Mouse (Mus musculus): ENCODE results near the gene Akap6. TPM values are rescaled to one million over a fixed set of nuclear protein-coding genes. Genes with fewer than 3 reads are reported as not detected.

Gene Akap6
- polyA plus RNA-seq, 2 experiments from 2014 or later = 0.22 TPM; not detected in 1

DNA sequence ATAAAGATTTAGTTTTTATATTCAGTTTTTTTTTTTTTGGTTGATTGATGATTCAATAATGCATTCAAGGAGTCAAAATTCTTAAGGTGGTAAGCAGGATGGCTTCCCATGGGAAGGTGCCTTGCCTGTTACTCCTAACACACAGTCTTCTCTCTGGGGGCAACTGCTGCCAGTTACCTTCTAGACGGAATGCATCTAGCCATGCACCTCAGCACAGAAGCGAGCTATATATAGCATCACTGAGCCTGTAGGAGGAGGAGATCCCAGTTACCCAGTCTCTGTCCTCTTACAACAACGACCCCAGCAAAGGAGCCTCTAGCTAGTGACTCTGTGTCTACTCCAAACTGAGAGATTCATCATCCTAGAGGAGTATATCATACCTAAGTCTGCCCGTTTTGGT is 150.1 kb downstream of the Akap6 start:
- ATAC-seq = no peak

DNA sequence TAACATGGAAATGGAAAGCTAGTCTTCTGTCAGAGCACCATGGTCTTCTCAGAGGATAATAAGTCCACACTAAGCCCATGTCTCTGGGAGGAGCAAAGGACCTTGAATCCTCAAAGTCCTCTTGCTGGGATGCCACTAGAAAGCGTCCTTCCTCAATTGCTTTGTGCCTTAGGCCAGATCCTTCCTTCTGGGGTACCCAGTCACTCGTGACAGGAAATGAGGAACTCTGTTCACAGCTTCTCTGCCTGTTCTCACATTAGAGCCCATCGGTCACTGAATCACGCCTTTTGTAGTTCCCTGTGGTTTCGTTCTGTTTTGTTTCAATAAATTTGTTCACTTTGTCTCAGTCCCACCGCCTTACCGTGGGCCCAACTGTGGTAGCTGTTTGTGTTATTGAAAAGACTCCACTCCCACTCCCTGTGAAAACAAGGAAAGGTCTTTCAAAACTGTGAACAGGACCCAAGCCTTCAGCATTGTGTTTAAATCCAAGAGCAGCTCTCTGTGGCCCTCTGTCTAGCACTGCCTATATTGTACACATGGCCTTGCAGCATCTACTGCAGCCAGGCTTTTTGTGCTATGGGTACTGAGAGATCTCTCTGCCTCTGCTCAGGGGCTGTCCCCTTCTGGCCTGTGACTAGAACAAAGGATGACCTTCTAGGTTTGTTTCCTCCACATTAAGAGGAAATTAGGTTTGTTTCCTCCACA is 151.3 kb downstream of the Akap6 start:
- no peak for ATAC-seq

DNA sequence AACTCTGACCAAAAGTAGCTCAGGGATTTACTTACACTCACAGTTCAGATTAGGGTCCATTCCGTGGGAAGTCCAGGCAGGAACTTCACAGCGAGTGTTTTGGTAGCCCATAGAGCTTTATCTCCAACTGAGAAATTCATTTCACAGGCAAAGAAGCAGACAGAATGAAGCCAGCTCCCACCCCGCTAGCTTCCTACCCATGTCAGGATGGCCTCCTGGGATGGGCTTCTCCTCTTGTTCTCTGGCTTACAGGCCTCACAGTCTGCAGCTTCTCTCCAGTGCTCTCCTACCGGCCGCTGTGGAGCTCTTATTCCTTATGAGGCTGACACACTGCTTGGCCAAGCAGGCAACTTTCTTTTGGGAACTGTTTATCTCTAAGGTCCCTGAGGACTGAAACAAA is 152.0 kb downstream of the Akap6 start:
- no peak for ATAC-seq

DNA sequence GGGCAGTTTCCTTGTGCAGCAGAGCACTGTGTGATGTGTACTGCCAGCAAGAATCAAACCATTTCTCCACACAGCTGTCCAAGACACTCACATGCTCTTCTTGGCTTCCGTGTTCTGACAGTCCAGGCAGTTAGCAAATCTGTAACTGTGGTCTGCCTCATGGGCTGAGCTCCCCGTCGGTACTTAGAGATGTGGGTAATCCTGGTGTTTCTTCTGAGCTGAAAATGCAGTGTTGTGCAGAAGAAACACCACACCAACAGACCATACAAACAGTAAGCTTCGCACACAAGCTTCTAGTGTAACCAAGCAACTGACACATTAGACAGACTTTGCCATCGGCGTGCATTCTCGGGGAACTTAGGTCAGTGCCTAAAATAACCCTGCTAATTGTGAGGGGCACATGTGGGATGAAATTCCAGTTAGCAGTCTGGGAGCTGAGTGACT is 155.1 kb downstream of the Akap6 start:
- no peak for ATAC-seq

DNA sequence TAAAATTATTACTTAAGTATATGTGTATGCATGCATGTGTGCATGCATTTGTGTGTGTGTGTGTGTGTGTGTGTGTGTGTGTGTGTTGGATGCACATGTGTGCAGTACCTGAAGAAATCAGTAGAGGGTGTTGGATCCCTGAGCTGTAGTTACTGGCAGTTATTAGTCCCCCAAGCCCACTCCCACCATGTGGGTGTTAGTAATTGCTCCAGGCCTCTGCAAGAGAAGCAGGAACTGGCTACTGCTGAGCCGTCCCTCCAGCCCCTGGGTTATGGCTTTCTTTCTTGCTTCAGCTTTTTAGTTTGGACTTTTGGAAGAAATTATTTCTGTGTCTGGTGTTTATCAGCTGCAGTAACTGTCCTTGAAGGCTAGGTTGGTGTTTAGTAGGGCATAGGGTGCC is 156.9 kb downstream of the Akap6 start:
- no peak for ATAC-seq

DNA sequence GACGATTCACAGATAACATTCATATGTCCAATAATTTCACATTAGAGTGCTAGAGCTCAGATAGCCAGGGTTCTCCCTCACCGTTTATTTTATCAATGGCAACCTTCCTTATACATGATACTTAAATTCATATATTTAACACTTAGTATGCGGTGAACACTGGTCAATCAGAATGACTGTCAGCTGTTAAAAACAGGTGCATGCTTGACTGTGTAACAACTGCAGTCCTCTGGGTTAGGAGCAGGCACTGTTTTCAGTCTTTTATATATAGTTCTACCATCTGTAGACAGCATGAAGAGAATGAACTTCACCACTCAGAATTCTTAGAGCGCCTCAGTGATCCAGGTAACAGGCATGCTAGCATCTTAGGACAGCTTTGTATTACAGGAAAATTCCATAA is 158.1 kb downstream of the Akap6 start:
- no peak for ATAC-seq

DNA sequence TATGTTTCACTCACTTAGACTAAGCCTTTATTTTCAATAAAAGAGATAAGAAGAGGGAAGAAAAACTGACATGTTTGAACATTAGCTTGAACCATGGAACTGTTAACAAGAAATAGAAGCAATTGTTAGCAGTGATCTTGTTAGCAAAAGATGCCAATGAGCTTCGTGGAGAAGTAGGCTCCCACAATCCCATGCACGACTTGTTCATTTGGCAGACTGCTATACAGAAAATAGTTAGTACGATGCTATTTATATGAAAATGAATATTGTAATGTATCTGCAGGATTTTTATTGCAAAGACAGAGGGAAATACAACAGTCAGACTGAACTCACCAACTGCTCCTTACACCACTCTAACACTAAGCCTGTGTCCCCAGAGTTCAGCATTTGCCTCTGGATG is 162.7 kb downstream of the Akap6 start:
- no peak for ATAC-seq

DNA sequence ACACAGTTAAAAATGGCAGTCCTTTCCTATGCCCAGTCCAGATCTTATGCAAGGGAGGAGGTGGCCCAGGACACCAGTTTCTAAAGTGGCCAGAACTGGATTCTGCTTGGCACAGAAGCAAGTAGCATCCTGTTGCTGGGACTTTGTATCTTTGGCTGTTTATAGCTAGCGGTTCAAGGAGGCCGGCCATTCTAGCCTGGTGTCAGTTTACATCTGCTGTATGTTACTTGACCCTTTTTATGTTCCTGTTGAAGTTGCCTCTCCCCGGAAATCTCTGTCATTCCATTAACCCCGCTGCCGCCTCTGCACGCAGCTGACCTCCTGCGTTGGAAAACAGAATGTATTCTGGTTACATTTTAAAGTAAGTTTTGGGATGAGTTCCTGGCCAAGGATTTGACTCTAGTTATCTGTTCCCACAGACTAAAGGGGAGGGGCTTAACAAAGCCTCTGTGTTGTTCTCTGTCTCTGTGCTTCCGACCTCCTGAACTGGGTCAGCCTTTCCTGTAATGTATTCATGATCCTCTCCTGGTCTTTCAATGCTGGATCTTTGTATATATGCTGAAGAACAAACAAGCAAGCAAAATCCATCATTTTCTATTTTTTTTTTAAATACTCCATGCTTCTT is 168.9 kb downstream of the Akap6 start:
- ATAC-seq = no peak

DNA sequence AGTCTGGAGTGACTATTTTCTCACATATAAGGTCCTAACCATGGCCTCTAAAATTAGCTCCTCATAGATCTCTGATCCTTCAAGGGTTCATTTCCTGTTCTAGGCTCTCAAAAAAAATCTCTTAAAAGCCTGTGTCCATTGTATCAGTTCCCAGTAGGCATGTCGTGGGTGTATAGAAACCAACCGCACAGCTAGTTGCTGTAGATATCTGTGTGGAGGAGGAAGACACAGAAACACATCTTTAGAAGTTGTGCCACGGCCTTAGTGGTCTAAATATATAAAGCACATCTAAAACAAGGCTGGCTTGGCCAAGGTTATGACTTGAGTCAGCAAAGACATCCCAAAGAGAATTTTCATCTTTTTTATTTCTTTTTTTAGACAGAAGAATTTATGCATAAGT is 172.4 kb downstream of the Akap6 start:
- ATAC-seq = no peak

DNA sequence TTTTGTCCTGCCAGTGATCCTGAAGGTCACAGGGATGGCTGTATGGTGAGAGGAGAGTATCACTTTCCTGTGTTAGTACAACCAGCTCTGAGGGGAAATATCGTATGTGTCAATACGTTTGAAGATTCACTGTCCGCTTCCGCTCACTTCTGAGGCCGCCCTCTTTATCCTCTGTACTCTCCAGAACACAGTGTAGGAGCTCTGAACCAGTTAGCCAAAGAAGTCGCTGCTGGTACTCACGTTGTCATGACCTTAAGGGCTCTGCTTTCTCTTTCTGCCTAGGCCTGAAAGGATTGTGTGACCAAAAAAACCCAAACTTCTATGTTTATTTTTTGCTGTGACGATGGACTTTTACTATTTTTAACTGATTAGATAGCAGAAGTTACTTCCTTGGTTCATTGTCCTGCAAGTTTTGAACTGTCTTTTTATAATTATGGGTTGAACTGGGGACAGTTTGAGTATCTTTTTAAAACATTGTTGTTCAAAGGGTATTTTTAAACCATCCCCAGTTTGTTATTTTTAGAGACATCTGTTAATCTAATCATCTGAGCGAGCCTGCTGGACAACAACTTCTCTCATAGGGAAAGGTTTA is 175.2 kb downstream of the Akap6 start:
- no peak for ATAC-seq

DNA sequence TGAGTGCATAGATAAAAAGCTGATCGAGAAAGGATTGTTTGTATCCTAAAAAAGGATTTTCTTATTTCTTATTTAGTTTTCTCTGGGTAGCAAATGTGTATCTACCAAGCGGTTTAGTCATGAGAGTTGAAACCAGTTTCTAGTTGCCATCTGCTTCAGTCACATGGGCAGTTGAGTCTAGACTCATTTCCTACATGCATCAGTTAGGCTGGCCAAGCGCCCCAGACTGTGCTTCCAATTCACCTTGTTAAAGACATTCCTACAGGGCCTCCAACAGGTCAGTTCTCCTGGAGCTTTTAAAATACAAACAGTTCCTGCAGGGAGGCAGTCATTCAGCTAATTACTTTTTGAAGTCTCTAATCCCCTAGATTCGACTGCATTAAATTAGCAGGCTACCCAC is 176.9 kb downstream of the Akap6 start:
- ATAC-seq = no peak

DNA sequence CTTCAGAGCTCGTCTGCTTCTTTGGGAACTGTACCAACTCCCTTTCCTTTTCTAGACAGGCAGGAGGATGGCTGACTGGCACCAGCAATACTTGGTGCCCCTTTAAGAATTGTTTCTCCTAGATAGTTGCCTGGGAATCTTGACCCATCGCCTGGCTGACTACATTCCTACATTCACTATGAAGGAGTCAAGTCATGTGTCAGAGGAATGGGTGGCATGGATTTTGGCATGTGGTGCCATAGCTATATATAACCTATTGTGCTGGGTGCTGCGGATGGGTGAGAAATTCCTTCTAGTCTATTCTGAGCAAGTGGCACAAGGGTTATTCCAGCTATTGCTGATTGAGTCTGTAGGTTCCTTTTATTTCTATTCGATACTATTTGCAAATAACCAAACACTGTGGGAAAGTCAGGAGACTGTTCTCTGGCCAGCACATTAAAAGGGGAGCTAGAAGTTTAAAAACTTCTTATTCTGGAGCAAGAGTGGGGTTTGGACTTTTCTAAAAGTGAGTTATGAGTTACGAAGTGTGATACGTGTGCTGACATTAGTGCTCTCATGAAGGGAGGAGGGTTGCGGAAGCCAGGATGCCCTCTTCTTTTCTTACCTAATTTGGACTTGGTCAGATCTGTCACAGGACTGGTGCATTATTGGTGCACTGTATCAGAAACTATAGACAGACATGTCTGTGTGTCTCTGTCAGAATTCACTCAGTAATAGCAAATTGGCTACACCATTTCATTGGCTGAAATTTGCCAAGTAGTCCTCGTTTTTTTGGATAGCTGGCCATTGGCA is 178.0 kb downstream of the Akap6 start:
- no peak for ATAC-seq

DNA sequence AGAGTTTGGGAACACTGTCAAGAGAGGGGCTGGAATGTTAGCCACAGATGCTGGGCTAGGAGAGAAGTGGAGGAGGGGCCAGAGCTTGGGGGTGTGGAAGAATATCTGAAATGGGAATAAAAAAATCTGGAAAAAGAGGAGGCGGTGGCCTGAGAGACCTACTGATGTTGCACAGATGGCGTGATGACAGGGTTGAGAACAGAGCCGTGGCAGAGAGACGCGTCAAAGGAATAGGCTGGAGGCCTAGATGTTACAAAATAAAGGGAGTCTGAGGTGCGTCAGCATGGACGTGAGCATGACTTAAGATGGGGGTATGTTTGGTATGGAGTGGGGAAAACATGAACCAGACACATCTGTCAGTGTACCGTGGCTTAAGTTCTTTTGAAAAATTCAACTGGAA is 180.1 kb downstream of the Akap6 start:
- no peak for ATAC-seq

DNA sequence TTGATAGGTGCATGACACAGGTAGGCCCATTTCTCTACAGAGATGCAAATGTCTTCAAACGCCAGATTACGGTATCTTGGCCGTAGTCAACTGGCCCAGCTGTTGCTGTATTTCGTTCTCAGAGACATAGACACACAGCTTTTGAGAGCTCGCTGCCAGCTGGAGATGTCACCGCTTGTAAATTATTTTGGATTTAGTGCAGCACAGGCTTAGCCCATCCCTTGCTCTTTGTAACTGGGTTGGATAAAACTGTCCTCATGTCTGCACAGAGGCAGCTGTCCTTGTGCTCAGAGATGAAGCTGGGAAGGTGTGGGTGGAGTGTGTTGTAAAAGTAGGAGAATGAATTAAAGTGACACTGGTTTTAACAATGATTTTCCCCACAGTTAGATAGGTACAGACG is 193.3 kb downstream of the Akap6 start:
- no peak for ATAC-seq

DNA sequence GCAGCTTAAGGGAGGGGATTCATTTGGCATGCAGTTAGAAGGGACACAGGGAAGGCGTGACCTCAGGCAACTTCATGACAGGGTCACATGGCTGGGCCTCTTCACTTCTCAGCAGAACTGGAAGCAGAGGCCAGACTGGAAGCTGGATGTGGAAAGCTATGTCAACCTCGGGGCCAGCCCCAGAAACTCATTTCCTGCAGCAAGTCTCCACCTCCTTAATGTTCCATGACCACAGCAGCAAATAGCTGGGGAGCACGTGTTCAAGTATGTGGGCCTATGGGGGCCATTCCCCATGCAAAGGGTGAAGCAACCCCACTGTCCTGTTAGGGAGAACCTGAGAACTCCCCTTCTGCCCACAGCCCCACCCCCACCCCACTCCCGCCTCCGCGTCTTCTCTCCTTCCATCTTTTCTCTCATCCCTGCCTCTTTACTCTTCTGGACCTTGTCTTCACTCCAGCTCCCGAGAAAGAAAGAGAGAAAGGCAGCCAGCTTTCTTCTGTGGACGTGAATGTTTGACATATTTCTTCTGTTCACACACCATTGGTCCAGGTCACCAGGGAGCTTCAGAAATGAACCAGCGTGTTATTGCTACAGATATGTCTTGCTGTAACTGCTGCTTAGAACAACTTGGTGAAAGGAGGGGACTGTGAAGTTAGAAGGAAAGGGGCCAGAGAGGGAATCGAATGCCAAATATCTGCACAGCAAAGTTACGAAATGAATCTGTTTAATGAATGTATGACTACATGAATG is 194.6 kb downstream of the Akap6 start:
- no peak for ATAC-seq

DNA sequence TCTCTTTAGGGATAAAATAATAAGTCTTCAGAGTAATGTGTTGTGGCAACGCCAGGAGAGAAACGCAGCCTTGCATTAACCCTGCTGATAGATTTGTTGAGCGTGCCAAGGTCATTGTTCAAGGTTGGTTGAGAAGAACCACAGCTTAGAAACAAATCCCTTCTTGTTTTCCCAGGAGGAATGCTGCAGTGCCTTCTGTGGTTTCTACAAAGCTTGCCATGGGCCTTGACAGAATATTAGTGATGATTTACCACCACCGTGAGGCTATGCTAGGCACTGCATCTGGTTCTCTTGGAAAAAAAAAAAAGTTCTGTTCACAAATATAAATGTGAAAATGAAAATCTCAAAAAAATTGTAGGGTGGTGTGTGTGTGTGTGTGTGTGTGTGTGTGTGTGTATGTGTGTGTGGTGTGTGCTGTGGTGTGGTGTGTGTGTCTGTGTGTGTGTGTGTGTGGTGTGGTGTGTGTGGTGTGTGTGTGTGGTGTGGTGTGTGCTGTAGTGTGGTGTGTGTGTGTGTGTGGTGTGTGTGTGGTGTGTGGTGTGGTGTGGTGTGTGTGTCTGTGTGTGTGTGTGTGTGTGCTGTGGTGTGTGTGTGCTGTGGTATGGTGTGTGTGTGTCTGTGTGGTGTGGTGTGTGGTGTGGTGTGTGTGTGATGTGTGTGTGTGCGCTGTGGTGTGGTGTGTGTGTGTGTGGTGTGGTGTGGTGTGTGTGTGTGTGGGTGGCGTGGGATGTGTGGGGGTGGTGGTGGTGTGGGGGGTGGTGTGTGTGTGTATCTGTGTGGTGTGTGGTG is 196.7 kb downstream of the Akap6 start:
- ATAC-seq = no peak

DNA sequence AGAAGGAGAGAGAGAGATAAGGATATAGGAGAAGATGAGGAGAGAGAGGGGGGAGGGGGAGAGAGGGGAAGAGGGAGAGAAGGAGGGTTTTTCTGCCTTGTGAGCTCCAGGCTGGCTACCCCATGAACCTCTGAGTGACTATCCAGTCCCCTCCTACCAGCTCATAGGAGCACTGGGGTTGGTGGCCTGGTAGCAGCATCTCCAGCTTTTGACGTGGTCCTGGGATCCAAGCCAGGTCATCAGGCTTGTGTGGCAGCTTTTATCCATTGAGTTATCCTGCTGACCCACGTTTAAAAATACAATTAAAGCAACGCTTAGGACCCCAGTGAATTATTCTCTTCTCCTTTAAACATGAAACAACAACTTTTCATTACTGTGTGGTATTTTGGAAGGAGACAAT is 197.6 kb downstream of the Akap6 start:
- ATAC-seq = no peak

DNA sequence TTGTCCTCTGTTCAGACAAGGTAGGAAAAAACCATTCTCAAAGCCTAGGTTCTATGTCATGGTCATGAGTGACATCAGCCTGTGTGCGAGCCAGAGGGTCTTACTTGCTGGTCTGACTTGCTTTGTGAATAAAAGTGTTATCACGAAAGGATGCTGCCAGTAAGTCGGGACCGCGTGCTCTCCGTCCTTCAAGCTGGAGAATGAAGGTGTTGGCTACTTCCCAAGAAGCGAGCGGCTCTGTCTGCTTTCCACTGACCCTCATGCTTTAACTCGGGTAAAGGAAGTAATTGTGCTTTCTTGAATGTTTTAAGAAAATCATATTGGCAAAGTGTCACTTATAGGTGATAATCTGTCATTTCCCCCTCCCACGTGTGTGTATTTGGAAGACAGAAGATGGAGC is 198.9 kb downstream of the Akap6 start:
- ATAC-seq = no peak

DNA sequence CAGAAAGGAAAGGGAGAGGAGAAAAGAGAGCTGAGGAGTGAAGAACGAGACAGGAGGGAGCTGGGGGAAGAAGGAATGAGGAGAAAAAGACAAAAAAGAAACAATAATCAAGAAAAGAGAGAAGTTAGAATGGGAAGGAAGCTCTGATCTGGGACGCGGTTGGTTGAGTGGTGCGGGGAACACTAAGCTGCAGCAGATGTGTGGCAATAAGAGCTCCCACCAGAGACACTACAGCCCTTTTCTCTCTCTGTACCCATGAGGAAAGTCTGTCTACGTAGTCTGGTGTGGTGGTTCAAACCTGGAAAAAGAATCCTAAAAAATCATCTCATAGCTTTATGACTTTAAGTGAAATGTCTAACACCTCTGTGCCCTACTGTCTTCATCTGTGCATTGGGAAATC is 204.9 kb downstream of the Akap6 start:
- no peak for ATAC-seq

DNA sequence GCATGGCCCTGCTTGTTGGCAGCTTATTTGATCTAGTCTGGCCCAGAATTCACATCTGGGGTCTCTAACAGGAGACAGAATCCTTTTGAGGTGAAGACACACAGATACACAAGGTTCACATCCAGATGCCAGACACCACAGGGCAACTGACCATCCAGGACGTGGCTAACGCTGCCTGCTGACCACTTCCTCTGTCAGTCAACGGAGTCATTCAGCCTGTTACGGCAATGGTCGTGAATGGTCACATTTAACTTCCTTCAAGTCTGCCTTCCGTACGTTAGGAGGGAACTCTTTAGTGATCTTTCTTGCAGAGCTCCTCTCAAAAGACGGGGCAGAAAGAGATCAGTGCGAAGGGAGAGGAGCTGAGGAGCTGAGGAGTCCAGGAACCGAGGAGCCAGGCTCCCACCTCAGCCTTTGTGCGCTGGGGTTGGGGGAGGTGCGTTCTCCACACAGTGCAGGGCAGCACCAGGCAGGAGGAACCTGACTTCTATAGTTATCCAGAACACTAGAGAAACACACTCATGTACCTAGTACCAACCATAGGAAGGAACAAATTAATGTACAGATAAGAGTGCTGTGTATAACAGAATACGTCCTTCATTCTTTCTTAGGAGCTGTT is 209.4 kb downstream of the Akap6 start:
- no peak for ATAC-seq

DNA sequence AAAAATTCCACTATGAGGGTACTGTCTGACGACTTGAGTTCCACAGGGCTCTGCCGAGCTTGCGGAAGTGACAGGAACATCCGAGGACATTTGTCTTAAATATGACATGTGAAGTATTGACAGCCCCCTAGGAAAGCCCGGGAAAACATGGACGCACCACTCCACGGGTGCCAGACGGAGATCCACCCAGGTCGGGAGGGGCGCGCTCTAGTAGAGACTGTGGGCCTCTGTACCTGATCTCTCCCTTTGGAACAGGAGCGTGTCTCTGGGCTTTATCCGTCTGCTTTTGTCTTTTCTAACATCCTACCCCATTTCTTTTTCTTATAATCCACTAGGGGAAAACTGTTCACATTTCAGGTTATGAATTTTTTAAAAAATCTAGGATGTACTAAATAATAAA is 211.2 kb downstream of the Akap6 start:
- no peak for ATAC-seq
